ENCODE assay signal across 9 mouse cellular contexts in the genomic region with DNA sequence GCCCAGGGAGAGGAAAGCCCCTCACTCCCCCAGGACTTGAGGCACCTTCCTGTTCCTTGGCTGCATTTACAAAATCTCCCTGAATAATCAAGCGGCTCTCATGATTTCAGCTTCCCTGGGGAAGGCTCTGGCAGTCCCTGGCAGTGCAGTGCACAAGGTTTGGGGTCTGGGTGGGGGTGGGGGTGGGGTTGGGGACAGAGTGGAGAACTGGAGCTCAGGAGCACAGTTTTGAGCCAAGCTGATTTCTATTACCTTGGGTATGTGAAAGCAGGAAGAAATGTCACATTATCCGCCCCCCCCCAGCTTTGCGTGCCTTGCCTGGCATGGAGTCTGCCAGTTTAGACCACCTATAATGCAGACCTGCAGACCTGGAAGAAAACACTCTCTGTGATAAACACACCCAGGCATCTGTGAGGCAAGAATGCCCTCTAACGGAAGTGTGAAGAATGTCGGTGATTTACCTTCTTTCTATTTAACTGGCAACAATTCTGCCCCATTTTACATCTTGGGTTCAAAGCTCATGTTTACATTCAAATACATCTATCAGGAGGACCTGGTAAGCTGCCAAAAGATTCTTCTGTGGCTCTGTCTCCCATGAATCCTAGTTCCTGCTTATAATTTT.
A peak's percentile ranks its signal among the peaks of the same experiment; 100 is the strongest.
DNase-seq lines count a peak whose midpoint lies in the region; ATAC-seq and TF ChIP-seq lines count a peak whose summit lies in the region.
"Had no signal": no experiment of that assay in that cellular context is flagged by ENCODE, and none has a peak within 500 bp of the region (broad histone marks: within the 10 kb centered on the region; RNA-seq: fewer than 3 reads in every experiment).

No protein-coding gene starts in this region.

- no peaks in the 10 kb centered on the region for H3K4me1 ChIP-seq in forebrain, embryonic 13.5 days
- H3K4me1 ChIP-seq in forebrain, embryonic 12.5 days = 0 out of 2 replicates have a peak, but pooled peaks cover 2% of the 10 kb centered on the region
- no peaks in the 10 kb centered on the region; the same call in 1 of the 2 replicates for H3K4me1 ChIP-seq in lung, embryonic 16.5 days (replicated peaks; ENCODE audit: control insufficient read depth, insufficient read depth, low read length)
- H3K4me1 ChIP-seq in hindbrain, embryonic 13.5 days (replicated peaks) = no peaks in the 10 kb centered on the region
- peaks cover 20% of the 10 kb centered on the region; the same call in 1 of the 2 replicates for H3K4me1 ChIP-seq in small intestine, adult 2 months (ENCODE audit: control insufficient read depth, insufficient read depth, insufficient read length, low read length)

- no peak overlapping the region for H3K9ac ChIP-seq in forebrain, embryonic 13.5 days
- no peak overlapping the region for H3K9ac ChIP-seq in forebrain, embryonic 12.5 days
- no peak overlapping the region for H3K9ac ChIP-seq in lung, embryonic 16.5 days (ENCODE audit: low read length)
- H3K9ac ChIP-seq in hindbrain, embryonic 13.5 days = no peak overlapping the region

- no peak for TF ChIP-seq POLR2A in small intestine, adult 2 months (IDR thresholded peaks at IDR 0.05; ENCODE audit: low read depth, low read length)

- no peaks in the 10 kb centered on the region for H3K36me3 ChIP-seq in forebrain, embryonic 13.5 days (ENCODE audit: poor library complexity, severe bottlenecking)
- H3K36me3 ChIP-seq in forebrain, embryonic 12.5 days (replicated peaks) = no peaks in the 10 kb centered on the region
- H3K36me3 ChIP-seq in lung, embryonic 16.5 days (ENCODE audit: control insufficient read depth, insufficient read depth, low read length) = no peaks in the 10 kb centered on the region
- no peaks in the 10 kb centered on the region for H3K36me3 ChIP-seq in hindbrain, embryonic 13.5 days
- H3K36me3 ChIP-seq in small intestine, adult 2 months (ENCODE audit: control insufficient read depth, insufficient read depth, low read length) = no peaks in the 10 kb centered on the region

- H3K9me3 ChIP-seq in forebrain, embryonic 13.5 days (replicated peaks) = no peaks in the 10 kb centered on the region
- no peaks in the 10 kb centered on the region for H3K9me3 ChIP-seq in forebrain, embryonic 12.5 days
- no peaks in the 10 kb centered on the region for H3K9me3 ChIP-seq in lung, embryonic 16.5 days (ENCODE audit: control insufficient read depth, low read length)
- H3K9me3 ChIP-seq in hindbrain, embryonic 13.5 days = no peaks in the 10 kb centered on the region

- 36% methylated on average over 5 of the region's 5 CpGs for WGBS in forebrain, embryonic 13.5 days
- 56% methylated on average over 5 of the region's 5 CpGs for WGBS in forebrain, embryonic 12.5 days
- WGBS in lung, embryonic 16.5 days = 32% methylated on average over 5 of the region's 5 CpGs
- 55% methylated on average over 5 of the region's 5 CpGs for WGBS in hindbrain, embryonic 13.5 days
- WGBS in small intestine, adult 2 months = 20% methylated on average over 5 of the region's 5 CpGs

- peak; percentile 58; the same call in 1 of the 2 replicates for ATAC-seq in forebrain, embryonic 13.5 days
- no peak for ATAC-seq in forebrain, embryonic 12.5 days (ENCODE audit: low FRiP score)
- ATAC-seq in lung, embryonic 16.5 days (ENCODE audit: low read depth) = peak; percentile 23; the same call in 1 of the 2 replicates
- ATAC-seq in hindbrain, embryonic 13.5 days (ENCODE audit: low FRiP score) = peak; percentile 60; the same call in 1 of the 2 replicates

- H3K27ac ChIP-seq in forebrain, embryonic 13.5 days = no peak overlapping the region
- no peak overlapping the region for H3K27ac ChIP-seq in forebrain, embryonic 12.5 days
- H3K27ac ChIP-seq in lung, embryonic 16.5 days (ENCODE audit: low read length) = no peak overlapping the region
- H3K27ac ChIP-seq in hindbrain, embryonic 13.5 days = no peak overlapping the region
- H3K27ac ChIP-seq in small intestine, adult 2 months (ENCODE audit: insufficient read depth, low read depth, low read length) = peak overlapping the region; percentile 91
- H3K27ac ChIP-seq: macrophage had no signal

- no peak overlapping the region for H3K4me3 ChIP-seq in forebrain, embryonic 13.5 days
- H3K4me3 ChIP-seq in forebrain, embryonic 12.5 days (replicated peaks) = no peak overlapping the region
- H3K4me3 ChIP-seq in lung, embryonic 16.5 days (ENCODE audit: low read length) = no peak overlapping the region
- no peak overlapping the region for H3K4me3 ChIP-seq in hindbrain, embryonic 13.5 days
- no peak overlapping the region for H3K4me3 ChIP-seq in small intestine, adult 2 months (ENCODE audit: low read depth, low read length)

- DNase-seq in lung, postnatal 25 days (ENCODE audit: low spot score) = no peak
- DNase-seq in frontal cortex, postnatal 14 days (ENCODE audit: low spot score in 2 of 2) = no peak
- DNase-seq in ovary, postnatal 10 days (ENCODE audit: low spot score) = no peak

- no peak overlapping the region for H3K4me2 ChIP-seq in forebrain, embryonic 13.5 days
- no peak overlapping the region for H3K4me2 ChIP-seq in forebrain, embryonic 12.5 days
- H3K4me2 ChIP-seq in lung, embryonic 16.5 days (ENCODE audit: low read depth, low read length) = no peak overlapping the region
- H3K4me2 ChIP-seq in hindbrain, embryonic 13.5 days = no peak overlapping the region

- no peaks in the 10 kb centered on the region for H3K27me3 ChIP-seq in forebrain, embryonic 13.5 days
- H3K27me3 ChIP-seq in forebrain, embryonic 12.5 days = no peaks in the 10 kb centered on the region
- no peaks in the 10 kb centered on the region for H3K27me3 ChIP-seq in lung, embryonic 16.5 days (ENCODE audit: control insufficient read depth, insufficient read depth, low read depth, low read length)
- no peaks in the 10 kb centered on the region for H3K27me3 ChIP-seq in hindbrain, embryonic 13.5 days
- no peaks in the 10 kb centered on the region for H3K27me3 ChIP-seq in small intestine, adult 2 months (ENCODE audit: control insufficient read depth, insufficient read depth, low read length)

- peak; percentile 20; the same call in 1 of the 2 replicates for TF ChIP-seq CTCF in small intestine, adult 2 months (IDR thresholded peaks at IDR 0.05; ENCODE audit: extremely low read depth, insufficient read length, insufficient replicate concordance, low read depth, low read length)
